Mouse (Mus musculus) embryonic facial prominence, embryonic 14.5 days (tissue): ENCODE measurements around the gene Tssk6. TPM values are rescaled to one million over a fixed set of nuclear protein-coding genes. Genes with fewer than 3 reads are reported as not detected.
A peak's percentile ranks its signal among the peaks of the same experiment; 100 is the strongest.

Experiments
- ATAC-seq: fragments of 200-750 bp; cut with Nextera tagmentation; 2 replicates; pipeline ENCODE4 v1.8.0; 2017; ENCODE audit warnings: low read depth, moderate number of reproducible peaks, moderate TSS enrichment
- DNase-seq: peaks from one replicate; pipeline ENCODE4 v3.0.0-alpha.2; 2015; ENCODE audit warnings: low spot score
- H3K27ac ChIP-seq: fragments of 300-500 bp; sonication (generic); replicated peaks from 2 replicates; pipeline ENCODE4 v1.5.1; 2014; ENCODE audit warnings: low read depth, mild to moderate bottlenecking, low read length, moderate library complexity
- H3K27me3 ChIP-seq: fragments of 300-500 bp; sonication (generic); replicated peaks from 2 replicates; pipeline ENCODE4 v1.6.1; 2014; ENCODE audit warnings: low read length; ENCODE audit not compliant: control insufficient read depth, insufficient read depth
- H3K36me3 ChIP-seq: fragments of 300-500 bp; sonication (generic); 2 replicates; pipeline ENCODE4 v1.6.1; 2014; ENCODE audit warnings: low read length, mixed read lengths; ENCODE audit not compliant: control insufficient read depth, insufficient read depth
- H3K4me1 ChIP-seq: fragments of 300-500 bp; sonication (generic); 2 replicates; pipeline ENCODE4 v1.6.1; 2014; ENCODE audit warnings: antibody characterized with exemption, low read length; ENCODE audit not compliant: control insufficient read depth, insufficient read depth
- H3K4me2 ChIP-seq: fragments of 300-500 bp; sonication (generic); 2 replicates; pipeline ENCODE4 v1.6.1; 2014; ENCODE audit warnings: low read depth, mild to moderate bottlenecking, low read length, moderate library complexity, mixed read lengths
- H3K4me3 ChIP-seq: fragments of 300-500 bp; sonication (generic); 2 replicates; pipeline ENCODE4 v1.5.1; 2014; ENCODE audit warnings: low read depth, mild to moderate bottlenecking, low read length
- H3K9ac ChIP-seq: fragments of 300-500 bp; sonication (generic); 2 replicates; pipeline ENCODE4 v1.6.1; 2014; ENCODE audit warnings: low read depth, mild to moderate bottlenecking, low read length, moderate library complexity, mixed read lengths
- H3K9me3 ChIP-seq: fragments of 300-500 bp; sonication (generic); 2 replicates; pipeline ENCODE4 v1.6.1; 2016; ENCODE audit warnings: low read length; ENCODE audit not compliant: control insufficient read depth
- WGBS: fragments of 180-500 bp; shearing (Covaris S2); extraction: QIAGEN DNeasy Blood & Tissue Kit; methylation state at CpG from one replicate; pipeline ENCODE4 v1.1.7; 2014; 5-methylcytosine and 5-hydroxymethylcytosine counted together
- polyA plus RNA-seq: library from polyadenylated mRNA; unstranded; fragments of >200 nt; fragmentation: Nextera tagmentation; extraction: Ambion mirVana; gene quantifications from 2 replicates; pipeline ENCODE4 v1.2.1, GENCODE M21; 2014

The Tssk6 gene
- polyA plus RNA-seq, 1 experiment from 2014 or later, result 2.5 TPM

- H3K27me3 ChIP-seq, result peaks cover 54% of the 10 kb centered on the region
- H3K27ac ChIP-seq, result no peak overlapping the region
- ATAC-seq (no peak), DNase-seq (peak; percentile 36)
- no peaks in the 10 kb centered on the region for H3K9me3 ChIP-seq
- WGBS, result 41% methylated on average over 15 of the region's 19 CpGs
- H3K9ac ChIP-seq, result no peak overlapping the region
- H3K4me1 ChIP-seq, result peaks cover 11% of the 10 kb centered on the region; the same call in 1 of the 2 replicates
- H3K36me3 ChIP-seq, result peaks cover 21% of the 10 kb centered on the region; the same call in 1 of the 2 replicates
- H3K4me3 ChIP-seq, result no peak overlapping the region
- no peak overlapping the region for H3K4me2 ChIP-seq
Observed at GRCm38 (mm10) chr8:69890813-69891241, 11.2 kb upstream of the Tssk6 start.

- no peak overlapping the region for H3K9ac ChIP-seq
- H3K9me3 ChIP-seq, result no peaks in the 10 kb centered on the region
- peaks cover 3% of the 10 kb centered on the region; the same call in 1 of the 2 replicates for H3K4me1 ChIP-seq
- no peak overlapping the region for H3K4me2 ChIP-seq
- no peak for DNase-seq
- no peak overlapping the region for H3K4me3 ChIP-seq
- peaks cover 38% of the 10 kb centered on the region; the same call in 1 of the 2 replicates for H3K36me3 ChIP-seq
- H3K27ac ChIP-seq, result no peak overlapping the region
- WGBS, result 33% methylated on average over 17 of the region's 17 CpGs
- ATAC-seq, result no peak
- H3K27me3 ChIP-seq, result peaks cover 24% of the 10 kb centered on the region
Observed at GRCm38 (mm10) chr8:69893863-69894262, 8.1 kb upstream of the Tssk6 start.

GRCm38 (mm10) chr8:69894836-69895332, 7.1 kb upstream of the Tssk6 start:
- H3K4me2 ChIP-seq, result no peak overlapping the region
- H3K27me3 ChIP-seq, result peaks cover 14% of the 10 kb centered on the region
- no peak overlapping the region for H3K27ac ChIP-seq
- peaks cover 38% of the 10 kb centered on the region; the same call in 1 of the 2 replicates for H3K36me3 ChIP-seq
- no peak for ATAC-seq
- H3K9ac ChIP-seq, result no peak overlapping the region
- no peak for DNase-seq
- H3K4me1 ChIP-seq, result peaks cover 3% of the 10 kb centered on the region; the same call in 1 of the 2 replicates
- WGBS, result 64% methylated on average over 6 of the region's 6 CpGs
- H3K4me3 ChIP-seq, result no peak overlapping the region
- no peaks in the 10 kb centered on the region for H3K9me3 ChIP-seq

- Histone ChIP-seq H3K27me3 (0 out of 2 replicates have a peak, but pooled peaks cover 4% of the 10 kb centered on the region), H3K9ac (no peak overlapping the region), H3K36me3 (peaks cover 38% of the 10 kb centered on the region; the same call in 1 of the 2 replicates), H3K9me3 (no peaks in the 10 kb centered on the region), H3K4me1 (peaks cover 12% of the 10 kb centered on the region), H3K27ac (no peak overlapping the region), H3K4me2 (no peak overlapping the region), H3K4me3 (no peak overlapping the region)
- no peak for ATAC-seq
- WGBS, result 64% methylated on average over 4 of the region's 4 CpGs
- no peak for DNase-seq
Observed at GRCm38 (mm10) chr8:69895772-69896451, 6.1 kb upstream of the Tssk6 start.

- Histone ChIP-seq H3K4me1 (peaks cover 16% of the 10 kb centered on the region), H3K27me3 (no peaks in the 10 kb centered on the region), H3K36me3 (peaks cover 30% of the 10 kb centered on the region; the same call in 1 of the 2 replicates), H3K9ac (no peak overlapping the region), H3K9me3 (no peaks in the 10 kb centered on the region), H3K27ac (no peak overlapping the region), H3K4me2 (no peak overlapping the region), H3K4me3 (no peak overlapping the region)
- no peak for ATAC-seq
- 85% methylated on average over 6 of the region's 6 CpGs for WGBS
- DNase-seq, result no peak
Observed at GRCm38 (mm10) chr8:69897857-69898256, 4.1 kb upstream of the Tssk6 start.

GRCm38 (mm10) chr8:69899876-69900275, 2.1 kb upstream of the Tssk6 start:
- 0 out of 2 replicates have a peak, but pooled peaks cover 17% of the 10 kb centered on the region for H3K36me3 ChIP-seq
- H3K27ac ChIP-seq, result no peak overlapping the region
- no peaks in the 10 kb centered on the region for H3K27me3 ChIP-seq
- H3K4me2 ChIP-seq, result peak overlapping the region; percentile 97; the same call in 1 of the 2 replicates
- 92% methylated on average over 2 of the region's 2 CpGs for WGBS
- no peak for ATAC-seq
- H3K4me3 ChIP-seq, result no peak overlapping the region
- no peaks in the 10 kb centered on the region for H3K9me3 ChIP-seq
- H3K9ac ChIP-seq, result no peak overlapping the region
- DNase-seq, result no peak
- H3K4me1 ChIP-seq, result peaks cover 24% of the 10 kb centered on the region

- Histone ChIP-seq H3K4me2 (peak overlapping the region; percentile 97), H3K9ac (peak overlapping the region; percentile 80), H3K4me1 (peaks cover 24% of the 10 kb centered on the region), H3K4me3 (peak overlapping the region; percentile 68), H3K36me3 (0 out of 2 replicates have a peak, but pooled peaks cover 17% of the 10 kb centered on the region), H3K27ac (peak overlapping the region; percentile 87), H3K27me3 (no peaks in the 10 kb centered on the region), H3K9me3 (no peaks in the 10 kb centered on the region)
- ATAC-seq (no peak), DNase-seq (no peak)
- WGBS, result 18% methylated on average over 12 of the region's 12 CpGs
Observed at GRCm38 (mm10) chr8:69900895-69901451, 1.0 kb upstream of the Tssk6 start.

GRCm38 (mm10) chr8:69901484-69902162, 361 bp upstream of the Tssk6 start:
- Histone ChIP-seq H3K9me3 (no peaks in the 10 kb centered on the region), H3K36me3 (0 out of 2 replicates have a peak, but pooled peaks cover 17% of the 10 kb centered on the region), H3K4me3 (peak overlapping the region; percentile 68), H3K4me1 (peaks cover 24% of the 10 kb centered on the region), H3K4me2 (peak overlapping the region; percentile 97), H3K27me3 (no peaks in the 10 kb centered on the region), H3K27ac (peak overlapping the region; percentile 87), H3K9ac (peak overlapping the region; percentile 80)
- ATAC-seq, result peak; percentile 72
- peak; percentile 97 for DNase-seq
- 4% methylated on average over 38 of the region's 41 CpGs for WGBS
